In the genomic region with DNA sequence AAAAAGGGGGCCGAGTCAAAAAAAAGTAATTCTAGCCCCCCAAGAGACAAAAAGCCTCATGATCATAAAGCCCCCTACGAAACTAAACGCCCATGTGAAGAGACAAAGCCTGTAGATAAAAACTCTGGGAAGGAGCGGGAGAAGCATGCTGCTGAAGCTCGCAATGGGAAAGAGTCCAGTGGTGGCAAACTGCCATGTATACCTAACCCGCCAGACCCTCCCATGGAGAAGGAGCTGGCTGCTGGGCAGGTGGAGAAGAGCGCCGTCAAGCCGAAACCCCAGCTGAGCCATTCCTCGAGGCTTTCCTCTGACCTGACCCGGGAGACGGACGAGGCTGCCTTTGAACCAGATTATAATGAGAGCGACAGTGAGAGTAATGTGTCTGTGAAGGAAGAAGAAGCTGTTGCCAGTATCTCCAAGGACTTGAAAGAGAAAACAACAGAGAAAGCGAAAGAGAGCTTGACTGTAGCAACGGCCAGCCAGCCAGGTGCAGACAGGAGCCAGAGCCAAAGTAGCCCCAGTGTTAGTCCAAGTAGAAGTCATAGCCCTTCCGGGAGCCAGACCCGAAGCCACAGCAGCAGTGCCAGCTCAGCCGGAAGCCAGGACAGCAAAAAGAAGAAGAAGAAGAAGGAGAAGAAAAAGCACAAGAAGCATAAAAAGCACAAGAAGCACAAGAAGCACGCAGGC, we compare ENCODE assay signal across 13 mouse cellular contexts. TPM values are rescaled to one million over a fixed set of nuclear protein-coding genes. Genes with fewer than 3 reads are reported as not detected.
DNase-seq lines count a peak whose midpoint lies in the region; ATAC-seq and TF ChIP-seq lines count a peak whose summit lies in the region.
"Had no signal": no experiment of that assay in that cellular context is flagged by ENCODE, and none has a peak within 500 bp of the region (broad histone marks: within the 10 kb centered on the region; RNA-seq: fewer than 3 reads in every experiment).

No protein-coding gene starts in this region.

- H3K9me3 ChIP-seq in forebrain, embryonic 13.5 days (replicated peaks) = no peaks in the 10 kb centered on the region
- no peaks in the 10 kb centered on the region for H3K9me3 ChIP-seq in forebrain, embryonic 16.5 days (ENCODE audit: control insufficient read depth, low read length)
- H3K9me3 ChIP-seq: hindbrain, embryonic 12.5 days; kidney, embryonic 15.5 days had no signal

- H3K27ac ChIP-seq in forebrain, embryonic 13.5 days = 0 out of 2 replicates have a peak overlapping the region, but pooled peaks have one; percentile 6
- no peak overlapping the region for H3K27ac ChIP-seq in forebrain, embryonic 16.5 days (ENCODE audit: low read length)
- H3K27ac ChIP-seq in cerebellum, adult 2 months (ENCODE audit: insufficient read depth, low read length) = no peak overlapping the region
- H3K27ac ChIP-seq: hindbrain, embryonic 12.5 days; kidney, embryonic 15.5 days; left cerebral cortex, adult 2 months; liver, embryonic 14.5 days had no signal

- no peak for ATAC-seq in forebrain, embryonic 13.5 days
- ATAC-seq in forebrain, embryonic 16.5 days = no peak

- H3K4me1 ChIP-seq in forebrain, embryonic 13.5 days = no peaks in the 10 kb centered on the region
- H3K4me1 ChIP-seq in forebrain, embryonic 16.5 days (replicated peaks; ENCODE audit: control insufficient read depth, insufficient read depth, low read length) = no peaks in the 10 kb centered on the region
- H3K4me1 ChIP-seq in cerebellum, adult 2 months (ENCODE audit: control insufficient read depth, insufficient read depth, low read length) = peaks cover 11% of the 10 kb centered on the region
- H3K4me1 ChIP-seq: hindbrain, embryonic 12.5 days; kidney, embryonic 15.5 days had no signal

- no peak overlapping the region for H3K4me3 ChIP-seq in forebrain, embryonic 13.5 days
- H3K4me3 ChIP-seq in forebrain, embryonic 16.5 days (replicated peaks; ENCODE audit: low read length) = no peak overlapping the region
- no peak overlapping the region for H3K4me3 ChIP-seq in cerebellum, adult 2 months (replicated peaks; ENCODE audit: insufficient read depth, low read depth, low read length)
- H3K4me3 ChIP-seq: hindbrain, embryonic 12.5 days; kidney, embryonic 15.5 days; left cerebral cortex, adult 2 months had no signal

- no peak overlapping the region for H3K9ac ChIP-seq in forebrain, embryonic 13.5 days
- no peak overlapping the region for H3K9ac ChIP-seq in forebrain, embryonic 16.5 days (replicated peaks; ENCODE audit: low read depth, low read length)
- H3K9ac ChIP-seq: hindbrain, embryonic 12.5 days; kidney, embryonic 15.5 days; liver, embryonic 14.5 days had no signal

- H3K36me3 ChIP-seq in forebrain, embryonic 13.5 days (ENCODE audit: poor library complexity, severe bottlenecking) = peaks cover 84% of the 10 kb centered on the region
- H3K36me3 ChIP-seq in forebrain, embryonic 16.5 days (ENCODE audit: control insufficient read depth, insufficient read depth) = peaks cover 36% of the 10 kb centered on the region

- H3K4me2 ChIP-seq in forebrain, embryonic 13.5 days = no peak overlapping the region
- no peak overlapping the region for H3K4me2 ChIP-seq in forebrain, embryonic 16.5 days (ENCODE audit: low read length)
- H3K4me2 ChIP-seq: hindbrain, embryonic 12.5 days; kidney, embryonic 15.5 days had no signal

- no peaks in the 10 kb centered on the region for H3K27me3 ChIP-seq in forebrain, embryonic 13.5 days
- no peaks in the 10 kb centered on the region for H3K27me3 ChIP-seq in forebrain, embryonic 16.5 days (replicated peaks; ENCODE audit: control insufficient read depth, insufficient read depth, low read length)
- no peaks in the 10 kb centered on the region for H3K27me3 ChIP-seq in cerebellum, adult 2 months (ENCODE audit: control insufficient read depth, insufficient read depth, low read length)
- H3K27me3 ChIP-seq: hindbrain, embryonic 12.5 days; kidney, embryonic 15.5 days had no signal

- no peak for TF ChIP-seq POLR2A in cerebellum, adult 2 months (IDR thresholded peaks at IDR 0.05; ENCODE audit: borderline replicate concordance, insufficient read depth, low read length)

- peak; percentile 82 for DNase-seq in left cerebral cortex, postnatal 4 days
- no peak for DNase-seq in left cerebral cortex, adult 11 months (ENCODE audit: low spot score)
- peak; percentile 74 to 75 for DNase-seq in cerebellum, adult 2 months
- peak; percentile 33 for DNase-seq in gastrocnemius, postnatal 14 days
- DNase-seq in left cerebral cortex, postnatal 14 days (ENCODE audit: low spot score in 2 of 2) = no peak
- no peak for DNase-seq in kidney, postnatal 14 days
- DNase-seq: right cerebral cortex, postnatal 25 days had no signal

- no peak for TF ChIP-seq CTCF in cerebellum, adult 2 months (IDR thresholded peaks at IDR 0.05; ENCODE audit: borderline replicate concordance, insufficient read depth, low read depth, low read length)

- 79% methylated on average over 20 of the region's 20 CpGs for WGBS in forebrain, embryonic 13.5 days
- WGBS in forebrain, embryonic 16.5 days = 67% methylated on average over 20 of the region's 20 CpGs
- 15% methylated on average over 20 of the region's 20 CpGs for WGBS in cerebellum, adult 2 months

- intact Hi-C loops in left cerebral cortex, postnatal 4 days (cut with DNase I) = loop anchor here (10.0 kb wide), 1 partner anchor 463 kb away; the partner anchor contains the start of gene Aqp8
- intact Hi-C loops in gastrocnemius, postnatal 14 days (cut with DNase I; ENCODE audit: low total_unique reads) = loop anchor here (10.0 kb wide), 2 partner anchors 57 to 173 kb away; no protein-coding TSS in a partner anchor
- intact Hi-C loops in left cerebral cortex, postnatal 14 days (cut with DNase I) = no loop called here

RNA-seq across cellular contexts. Expression of gene Rbbp6, which starts 36.0 kb away (rescaled TPM):
- 33.7 and 33.8 TPM in 2 replicates for polyA plus RNA-seq in forebrain, embryonic 13.5 days (2015; fragmentation: Nextera tagmentation; extraction: Ambion mirVana)
- 26.9 and 28.2 TPM in 2 replicates for polyA plus RNA-seq in forebrain, embryonic 16.5 days (2015; fragmentation: Nextera tagmentation; extraction: Ambion mirVana)
- 10 to 100 TPM; 74.4 to 78.6 TPM for total RNA-seq in left cerebral cortex, postnatal 4 days (2021)
- 54.5 and 56.8 TPM in 2 replicates for polyA plus RNA-seq in cerebellum, adult 2 months (2012; rRNA removed)
- total RNA-seq in gastrocnemius, postnatal 14 days (2021) = 10 to 100 TPM; 22.9 to 23.4 TPM
- total RNA-seq in left cerebral cortex, postnatal 14 days (2021) = 10 to 100 TPM; 62.2 to 62.9 TPM

Comparison
In these comparisons a context has a peak if more than half of its experiments do, and no peak if none do; other contexts are left out.
1. DNase-seq: peak in left cerebral cortex, postnatal 4 days (single experiment), cerebellum, adult 2 months (2 of 2) and gastrocnemius, postnatal 14 days (single experiment); none in left cerebral cortex, adult 11 months (single experiment), left cerebral cortex, postnatal 14 days (0 of 2) and kidney, postnatal 14 days (single experiment).